In the genomic region with DNA sequence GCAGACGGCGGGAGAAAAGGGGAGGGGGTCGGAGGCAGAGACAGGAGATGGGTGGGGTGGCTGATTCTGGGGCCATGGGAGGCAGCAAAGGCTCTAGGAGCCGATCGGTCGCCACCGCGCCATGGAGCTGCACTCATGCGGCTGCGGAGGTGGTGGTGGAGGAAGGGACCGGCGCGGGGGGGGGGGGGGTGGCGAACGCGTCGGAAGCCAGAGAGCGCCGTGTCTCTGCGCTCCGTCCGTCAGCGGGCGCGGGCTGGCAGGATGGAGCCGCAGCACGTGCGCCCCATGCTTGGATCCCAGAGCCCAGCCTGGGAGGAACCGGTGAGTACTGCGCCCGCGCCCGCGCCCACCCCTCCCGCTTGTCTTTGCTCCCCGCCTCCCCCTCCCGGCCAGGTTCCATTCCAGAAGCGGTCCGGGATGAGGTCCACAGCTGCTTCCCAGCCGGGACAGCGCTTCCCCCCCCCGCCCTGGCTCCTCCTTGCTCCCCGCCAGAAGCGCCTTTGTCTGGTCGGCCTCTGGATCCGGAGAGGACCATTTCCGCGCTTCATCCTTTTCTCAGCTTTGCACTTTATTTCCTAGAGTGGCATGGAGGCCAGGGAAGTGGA, we compare ENCODE assay signal across 12 mouse cellular contexts. TPM values are rescaled to one million over a fixed set of nuclear protein-coding genes. Genes with fewer than 3 reads are reported as not detected.
DNase-seq lines count a peak whose midpoint lies in the region; ATAC-seq and TF ChIP-seq lines count a peak whose summit lies in the region.
"Not testable (repeated sequence)": the region's sequence is repeated elsewhere in the genome, so short reads cannot be mapped to it uniquely, and the experiment has no call there.
"Had no signal": no experiment of that assay in that cellular context is flagged by ENCODE, and none has a peak within 500 bp of the region (broad histone marks: within the 10 kb centered on the region; RNA-seq: fewer than 3 reads in every experiment).

A gene (plus strand): TSS at position 288 of the 605 bp plus-strand sequence.

- peak within 1 kb of the TSS; percentile 41 for H3K4me3 ChIP-seq in forebrain, postnatal 0 days (ENCODE audit: low read depth, low read length)
- peak within 1 kb of the TSS; percentile 48 for H3K4me3 ChIP-seq in hindbrain, embryonic 13.5 days
- H3K4me3 ChIP-seq in liver, embryonic 12.5 days: peak within 1 kb of the TSS; percentile 5; the same call in 1 of the 2 replicates
- H3K4me3 ChIP-seq in midbrain, postnatal 0 days (ENCODE audit: low read depth, low read length): peak within 1 kb of the TSS; percentile 42
- H3K4me3 ChIP-seq in stomach, embryonic 15.5 days (replicated peaks): peak within 1 kb of the TSS; percentile 31

- TF ChIP-seq CTCF in forebrain, postnatal 0 days (IDR thresholded peaks at IDR 0.05; ENCODE audit: low read depth); midbrain, postnatal 0 days (IDR thresholded peaks at IDR 0.05): not testable (repeated sequence)

- not testable (repeated sequence) for H3K4me1 ChIP-seq in forebrain, postnatal 0 days (ENCODE audit: insufficient read depth); hindbrain, embryonic 13.5 days (replicated peaks); liver, embryonic 12.5 days; midbrain, postnatal 0 days (ENCODE audit: insufficient read depth, low read length); stomach, embryonic 15.5 days

- peak within 1 kb of the TSS; percentile 59 for H3K9ac ChIP-seq in forebrain, postnatal 0 days
- peak within 1 kb of the TSS; percentile 69 for H3K9ac ChIP-seq in hindbrain, embryonic 13.5 days
- not testable (repeated sequence) for H3K9ac ChIP-seq in liver, embryonic 12.5 days; stomach, embryonic 15.5 days
- H3K9ac ChIP-seq in midbrain, postnatal 0 days (replicated peaks; ENCODE audit: low read length, poor library complexity, severe bottlenecking): peak within 1 kb of the TSS; percentile 46; the same call in 1 of the 2 replicates

- not testable (repeated sequence) for H3K9me3 ChIP-seq in forebrain, postnatal 0 days (ENCODE audit: low read length); hindbrain, embryonic 13.5 days; liver, embryonic 12.5 days (replicated peaks); midbrain, postnatal 0 days (ENCODE audit: low read length); stomach, embryonic 15.5 days

- H3K4me2 ChIP-seq in forebrain, postnatal 0 days (ENCODE audit: low read depth): peak within 1 kb of the TSS; percentile 58
- H3K4me2 ChIP-seq in hindbrain, embryonic 13.5 days: peak within 1 kb of the TSS; percentile 62
- H3K4me2 ChIP-seq in liver, embryonic 12.5 days: peak within 1 kb of the TSS; percentile 44
- peak within 1 kb of the TSS; percentile 47 for H3K4me2 ChIP-seq in midbrain, postnatal 0 days (ENCODE audit: low read depth, low read length, poor library complexity, severe bottlenecking)
- peak within 1 kb of the TSS; percentile 69 for H3K4me2 ChIP-seq in stomach, embryonic 15.5 days

- DNase-seq in MN1 (ENCODE audit: low spot score): peak; percentile 5
- DNase-seq in embryo, embryonic 9.5 days (ENCODE audit: extremely low spot score): peak; percentile 31
- peak; percentile 21 for DNase-seq in forebrain, postnatal 0 days
- peak; percentile 4 for DNase-seq in kidney, postnatal 10 days
- peak; percentile 0 for DNase-seq in midbrain, postnatal 0 days (ENCODE audit: low spot score)

- not testable (repeated sequence) for H3K36me3 ChIP-seq in forebrain, postnatal 0 days (ENCODE audit: insufficient read depth); hindbrain, embryonic 13.5 days; liver, embryonic 12.5 days; midbrain, postnatal 0 days (ENCODE audit: insufficient read depth, low read length); stomach, embryonic 15.5 days

- ATAC-seq in forebrain, postnatal 0 days; hindbrain, embryonic 13.5 days (ENCODE audit: low FRiP score); liver, embryonic 12.5 days; midbrain, postnatal 0 days (ENCODE audit: low FRiP score); stomach, embryonic 15.5 days (ENCODE audit: insufficient read depth, low FRiP score, low read depth): not testable (repeated sequence)

- WGBS in forebrain, postnatal 0 days: 2% methylated on average over 20 of the region's 48 CpGs
- WGBS in hindbrain, embryonic 13.5 days: 2% methylated on average over 23 of the region's 48 CpGs
- WGBS in liver, embryonic 12.5 days (ENCODE audit: insufficient replicate concordance): 3% methylated on average over 16 of the region's 48 CpGs
- 0% methylated on average over 28 of the region's 48 CpGs for WGBS in midbrain, postnatal 0 days
- 1% methylated on average over 16 of the region's 48 CpGs for WGBS in stomach, embryonic 15.5 days

- not testable (repeated sequence) for H3K27ac ChIP-seq in forebrain, postnatal 0 days (ENCODE audit: low read depth, low read length); hindbrain, embryonic 13.5 days; liver, embryonic 12.5 days; midbrain, postnatal 0 days (ENCODE audit: low read depth, low read length); stomach, embryonic 15.5 days

- H3K27me3 ChIP-seq in forebrain, postnatal 0 days (ENCODE audit: insufficient read depth, low read length); hindbrain, embryonic 13.5 days; liver, embryonic 12.5 days (replicated peaks); midbrain, postnatal 0 days (ENCODE audit: insufficient read depth, low read length); stomach, embryonic 15.5 days (replicated peaks): not testable (repeated sequence)

RNA-seq across cellular contexts. Expression of the gene that starts here (rescaled TPM):
- 7.0 and 8.5 TPM in 2 replicates for total RNA-seq in forebrain, postnatal 0 days (2014; rRNA removed)
- 9.1 and 12.6 TPM in 2 replicates for polyA plus RNA-seq in forebrain, postnatal 0 days (2015; fragmentation: Nextera tagmentation; extraction: Ambion mirVana)
- 3.7 and 4.0 TPM in 2 replicates for polyA plus RNA-seq in hindbrain, embryonic 13.5 days (2015; fragmentation: Nextera tagmentation; extraction: Ambion mirVana)
- not detected in 2 replicates for polyA plus RNA-seq in liver, embryonic 12.5 days (2016; fragmentation: Nextera tagmentation; extraction: Ambion mirVana)
- total RNA-seq in midbrain, postnatal 0 days (2014; rRNA removed): 3.5 and 8.7 TPM in 2 replicates
- 6.8 and 7.0 TPM in 2 replicates for polyA plus RNA-seq in midbrain, postnatal 0 days (2015; fragmentation: Nextera tagmentation; extraction: Ambion mirVana)
- polyA plus RNA-seq in stomach, embryonic 15.5 days (2015; fragmentation: Nextera tagmentation; extraction: Ambion mirVana): 0.12 TPM in 1 of 2 replicates, not detected in the other
- total RNA-seq: adrenal gland, postnatal 36 days; granulocyte monocyte progenitor cell, adult 5-6 weeks; megakaryocyte-erythroid progenitor cell, adult 5-6 weeks had no signal
- polyA plus RNA-seq: liver, embryonic 15.5 days had no signal
